23 mouse cellular contexts compared by ENCODE assay signal in the genomic region with DNA sequence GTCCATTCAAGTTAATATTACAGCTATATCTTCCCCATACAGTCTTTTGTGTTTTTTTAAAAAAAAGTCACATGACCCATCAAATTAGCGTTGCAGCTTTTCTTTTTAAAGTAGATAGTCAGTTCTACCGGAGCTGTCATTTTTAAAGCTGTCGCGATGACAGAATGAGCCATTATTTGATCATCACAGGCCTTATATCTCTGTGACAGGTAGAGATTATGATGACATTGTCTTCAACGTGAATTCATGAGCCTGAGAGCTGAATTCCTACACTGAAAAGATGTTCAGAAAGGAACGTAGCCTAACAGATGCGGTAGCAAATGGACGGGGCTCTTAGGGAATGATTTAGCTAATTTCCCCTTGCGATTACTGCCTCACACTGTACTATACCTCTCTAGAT.
DNase-seq lines count a peak whose midpoint lies in the region; ATAC-seq and TF ChIP-seq lines count a peak whose summit lies in the region.
"Had no signal": no experiment of that assay in that cellular context is flagged by ENCODE, and none has a peak within 500 bp of the region (broad histone marks: within the 10 kb centered on the region; RNA-seq: fewer than 3 reads in every experiment).

No protein-coding gene starts in this region.

- H3K4me2 ChIP-seq in forebrain, embryonic 15.5 days (replicated peaks) = no peak overlapping the region
- H3K4me2 ChIP-seq in forebrain, embryonic 11.5 days (ENCODE audit: low read depth, low read length, severe bottlenecking) = no peak overlapping the region
- H3K4me2 ChIP-seq in midbrain, embryonic 15.5 days = no peak overlapping the region
- no peak overlapping the region for H3K4me2 ChIP-seq in midbrain, postnatal 0 days (ENCODE audit: low read depth, low read length, poor library complexity, severe bottlenecking)
- H3K4me2 ChIP-seq in forebrain, postnatal 0 days (ENCODE audit: low read depth) = no peak overlapping the region
- H3K4me2 ChIP-seq: heart, embryonic 13.5 days; hindbrain, embryonic 14.5 days had no signal

- peaks cover 21% of the 10 kb centered on the region for H3K4me1 ChIP-seq in forebrain, embryonic 15.5 days
- H3K4me1 ChIP-seq in forebrain, embryonic 11.5 days (replicated peaks; ENCODE audit: control insufficient read depth, insufficient read depth, low read length) = no peaks in the 10 kb centered on the region
- H3K4me1 ChIP-seq in midbrain, embryonic 15.5 days = peaks cover 7% of the 10 kb centered on the region
- H3K4me1 ChIP-seq in midbrain, postnatal 0 days (ENCODE audit: insufficient read depth, low read length) = no peaks in the 10 kb centered on the region
- peaks cover 7% of the 10 kb centered on the region for H3K4me1 ChIP-seq in forebrain, postnatal 0 days (ENCODE audit: insufficient read depth)
- H3K4me1 ChIP-seq: heart, embryonic 10.5 days had no signal

- 0 out of 2 replicates have a peak overlapping the region, but pooled peaks have one; percentile 25 for H3K27ac ChIP-seq in forebrain, embryonic 15.5 days (replicated peaks)
- no peak overlapping the region for H3K27ac ChIP-seq in forebrain, embryonic 11.5 days (ENCODE audit: low read depth, low read length)
- H3K27ac ChIP-seq in midbrain, embryonic 15.5 days = no peak overlapping the region
- no peak overlapping the region for H3K27ac ChIP-seq in midbrain, postnatal 0 days (ENCODE audit: low read depth, low read length)
- no peak overlapping the region for H3K27ac ChIP-seq in forebrain, postnatal 0 days (ENCODE audit: low read depth, low read length)
- H3K27ac ChIP-seq: heart, adult 2 months; heart, embryonic 10.5 days; heart, embryonic 13.5 days; hindbrain, embryonic 14.5 days; hindbrain, postnatal 0 days had no signal

- no peaks in the 10 kb centered on the region for H3K36me3 ChIP-seq in forebrain, embryonic 15.5 days
- no peaks in the 10 kb centered on the region for H3K36me3 ChIP-seq in forebrain, embryonic 11.5 days (ENCODE audit: control insufficient read depth, insufficient read depth, low read length)
- no peaks in the 10 kb centered on the region for H3K36me3 ChIP-seq in midbrain, embryonic 15.5 days (replicated peaks)
- H3K36me3 ChIP-seq in midbrain, postnatal 0 days (ENCODE audit: insufficient read depth, low read length) = no peaks in the 10 kb centered on the region
- no peaks in the 10 kb centered on the region for H3K36me3 ChIP-seq in forebrain, postnatal 0 days (ENCODE audit: insufficient read depth)
- H3K36me3 ChIP-seq: heart, embryonic 10.5 days; heart, embryonic 13.5 days had no signal

- H3K9ac ChIP-seq in forebrain, embryonic 15.5 days (replicated peaks) = no peak overlapping the region
- H3K9ac ChIP-seq in forebrain, embryonic 11.5 days (ENCODE audit: low read length) = no peak overlapping the region
- no peak overlapping the region for H3K9ac ChIP-seq in midbrain, embryonic 15.5 days
- no peak overlapping the region for H3K9ac ChIP-seq in midbrain, postnatal 0 days (replicated peaks; ENCODE audit: low read length, poor library complexity, severe bottlenecking)
- no peak overlapping the region for H3K9ac ChIP-seq in forebrain, postnatal 0 days
- H3K9ac ChIP-seq: heart, embryonic 13.5 days; hindbrain, embryonic 14.5 days had no signal

- intact Hi-C loops in gastrocnemius, postnatal 36 days (cut with DNase I) = no loop called here

- no peak for DNase-seq in forebrain, embryonic 11.5 days (ENCODE audit: low spot score)
- DNase-seq in midbrain, postnatal 0 days (ENCODE audit: low spot score) = no peak
- DNase-seq in forebrain, postnatal 0 days = no peak
- DNase-seq in gastrocnemius, postnatal 36 days = no peak
- DNase-seq: adrenal gland, adult 8-10 months; adrenal gland, postnatal 25 days; cerebellum, adult 18-20 months; cerebellum, adult 9-10 months; cerebellum, postnatal 14 days; gastrocnemius, postnatal 25 days; heart, adult 2 months; heart, postnatal 14 days; heart, postnatal 4 days had no signal

- H3K27me3 ChIP-seq in forebrain, embryonic 15.5 days = no peaks in the 10 kb centered on the region
- no peaks in the 10 kb centered on the region for H3K27me3 ChIP-seq in forebrain, embryonic 11.5 days (ENCODE audit: control insufficient read depth, insufficient read depth, low read length)
- H3K27me3 ChIP-seq in midbrain, embryonic 15.5 days (replicated peaks) = no peaks in the 10 kb centered on the region
- H3K27me3 ChIP-seq in midbrain, postnatal 0 days (ENCODE audit: insufficient read depth, low read length) = no peaks in the 10 kb centered on the region
- H3K27me3 ChIP-seq in forebrain, postnatal 0 days (ENCODE audit: insufficient read depth, low read length) = no peaks in the 10 kb centered on the region
- H3K27me3 ChIP-seq: heart, embryonic 13.5 days had no signal

- H3K9me3 ChIP-seq in forebrain, embryonic 15.5 days = no peaks in the 10 kb centered on the region
- no peaks in the 10 kb centered on the region for H3K9me3 ChIP-seq in forebrain, embryonic 11.5 days (ENCODE audit: control insufficient read depth, low read length)
- no peaks in the 10 kb centered on the region for H3K9me3 ChIP-seq in midbrain, embryonic 15.5 days
- H3K9me3 ChIP-seq in midbrain, postnatal 0 days (ENCODE audit: low read length) = no peaks in the 10 kb centered on the region
- no peaks in the 10 kb centered on the region for H3K9me3 ChIP-seq in forebrain, postnatal 0 days (ENCODE audit: low read length)
- H3K9me3 ChIP-seq: heart, embryonic 10.5 days; heart, embryonic 13.5 days had no signal

- TF ChIP-seq CTCF in midbrain, postnatal 0 days (IDR thresholded peaks at IDR 0.05) = no peak
- TF ChIP-seq CTCF in forebrain, postnatal 0 days (IDR thresholded peaks at IDR 0.05; ENCODE audit: low read depth) = no peak

- WGBS in forebrain, embryonic 15.5 days = 65% methylated on average over 9 of the region's 9 CpGs
- WGBS in forebrain, embryonic 11.5 days = 89% methylated on average over 9 of the region's 9 CpGs
- 63% methylated on average over 9 of the region's 9 CpGs for WGBS in midbrain, embryonic 15.5 days
- 67% methylated on average over 9 of the region's 9 CpGs for WGBS in midbrain, postnatal 0 days
- WGBS in forebrain, postnatal 0 days = 69% methylated on average over 9 of the region's 9 CpGs

- H3K4me3 ChIP-seq in forebrain, embryonic 15.5 days = no peak overlapping the region
- no peak overlapping the region for H3K4me3 ChIP-seq in forebrain, embryonic 11.5 days (ENCODE audit: low read depth, low read length)
- H3K4me3 ChIP-seq in midbrain, embryonic 15.5 days = no peak overlapping the region
- H3K4me3 ChIP-seq in midbrain, postnatal 0 days (ENCODE audit: low read depth, low read length) = no peak overlapping the region
- no peak overlapping the region for H3K4me3 ChIP-seq in forebrain, postnatal 0 days (ENCODE audit: low read depth, low read length)
- H3K4me3 ChIP-seq: heart, adult 2 months; heart, embryonic 10.5 days; heart, embryonic 13.5 days had no signal

- ATAC-seq in forebrain, embryonic 15.5 days (replicated peaks) = peak; percentile 36; the same call in 1 of the 2 replicates
- no peak for ATAC-seq in forebrain, embryonic 11.5 days (replicated peaks; ENCODE audit: low FRiP score)
- peak; percentile 5; the same call in 1 of the 2 replicates for ATAC-seq in midbrain, embryonic 15.5 days (replicated peaks)
- ATAC-seq in midbrain, postnatal 0 days (ENCODE audit: low FRiP score) = no peak
- ATAC-seq in forebrain, postnatal 0 days = peak; percentile 82; the same call in 1 of the 2 replicates
- ATAC-seq: activated CD4-positive, CD25-positive, alpha-beta regulatory T cell, adult 4 months; CD4-positive, CD25-positive, alpha-beta regulatory T cell, adult 4 months; hindbrain, postnatal 0 days; inflammation-experienced regulatory T-cells, adult 6 months; intestine, postnatal 0 days had no signal

Comparison
In these comparisons a context has a peak if more than half of its experiments do, and no peak if none do; other contexts are left out.
1. ATAC-seq: peak in forebrain, embryonic 15.5 days (single experiment), midbrain, embryonic 15.5 days (single experiment) and forebrain, postnatal 0 days (single experiment); none in forebrain, embryonic 11.5 days (single experiment) and midbrain, postnatal 0 days (single experiment).